Mouse (Mus musculus): ENCODE measurements at regions not wholly inside any gene's neighbourhood (a gene's known extent, or its start where the extent isn't known, plus 50 kb on each side); places are given as distances from the start of the nearest gene placed in this dataset.

DNA sequence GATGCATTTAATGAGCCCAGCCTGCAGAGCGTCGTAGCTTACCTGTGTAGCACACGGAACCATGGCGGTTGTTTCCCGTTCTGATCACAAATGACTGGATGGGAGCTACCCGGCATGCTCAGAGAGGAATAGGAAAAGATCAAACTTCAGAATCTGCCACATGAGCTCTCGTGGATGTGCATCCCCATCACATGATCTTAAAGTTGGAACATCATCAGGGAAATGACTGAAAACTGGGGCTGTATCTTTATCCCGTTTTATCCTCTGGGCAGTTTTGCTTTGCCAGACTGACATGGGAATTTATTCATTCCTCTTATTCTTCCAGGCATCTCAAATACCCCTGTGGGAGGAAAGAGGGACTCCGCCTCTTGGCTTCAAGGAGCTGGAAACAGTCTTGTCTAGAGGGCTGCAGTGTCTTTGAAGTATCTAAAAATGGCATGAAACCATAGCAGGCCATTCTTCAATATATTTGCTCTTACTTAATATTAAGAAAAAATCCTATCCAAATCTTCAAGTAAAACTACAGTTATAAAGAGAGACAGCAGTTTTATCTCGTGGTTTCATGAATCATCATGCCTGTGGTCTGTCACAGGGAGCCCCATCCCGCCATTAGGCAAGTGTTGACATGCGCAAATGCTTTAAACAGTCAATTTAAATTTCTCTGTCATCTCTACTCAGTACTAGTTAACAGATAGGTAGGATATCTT lies 339.4 kb downstream of the Foxo1 start:
- TF ChIP-seq CTCF (IDR thresholded peaks at IDR 0.05; ENCODE audit: borderline replicate concordance, insufficient read depth, low read depth, low read length) (no peak), POLR2A (IDR thresholded peaks at IDR 0.05; ENCODE audit: borderline replicate concordance, insufficient read depth, low read length) (no peak)

Data from cerebellum, adult 2 months (tissue).